Mouse (Mus musculus) spleen, adult 2 months (tissue): ENCODE measurements at regions not wholly inside any gene's neighbourhood (a gene's known extent, or its start where the extent isn't known, plus 50 kb on each side); places are given as distances from the start of the nearest gene placed in this dataset.

ENCODE experiments used
- CTCF ChIP-seq: fragments of 200-500 bp; IDR thresholded peaks from 2 replicates; pipeline ENCODE4 v1.5.1; 2011; ENCODE audit warnings: mild to moderate bottlenecking, inconsistent platforms; ENCODE audit not compliant: insufficient read depth, insufficient read length, insufficient replicate concordance; ENCODE audit errors: extremely low read depth
- POLR2A ChIP-seq: fragments of 200-500 bp; IDR thresholded peaks from 2 replicates; pipeline ENCODE4 v1.6.1; 2011; ENCODE audit warnings: low read depth, low read length, inconsistent platforms

DNA sequence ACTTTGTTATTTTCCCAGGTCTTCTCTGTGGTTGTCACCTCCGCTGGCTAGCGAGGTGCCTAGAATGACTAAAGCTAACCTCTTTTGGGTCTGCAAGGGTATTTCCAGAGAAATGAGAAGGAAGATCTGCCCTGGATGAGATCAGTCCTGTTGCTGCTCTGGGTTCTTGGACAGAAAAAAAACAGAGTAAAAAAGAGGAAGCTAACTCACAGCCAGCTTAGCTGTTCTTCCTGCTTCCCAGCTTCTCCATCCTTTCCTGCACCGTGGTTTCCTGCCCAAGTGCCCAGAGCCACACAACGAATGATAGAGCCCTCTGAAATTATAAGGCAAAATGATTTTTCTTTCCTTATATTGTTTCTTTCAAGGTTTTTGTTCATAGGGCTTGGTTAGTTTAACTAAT, 326.2 kb upstream of the Pik3r1 start:
- no peak for TF ChIP-seq CTCF
- no peak for TF ChIP-seq POLR2A
